Mouse (Mus musculus) forebrain, embryonic 15.5 days (tissue): Measurements from ENCODE around the gene Nipsnap3a. TPM values are rescaled to one million over a fixed set of nuclear protein-coding genes. Genes with fewer than 3 reads are reported as not detected.

ENCODE experiments used
- ATAC-seq: fragments of 200-750 bp; cut with Nextera tagmentation; replicated peaks from 2 replicates; pipeline ENCODE4 v1.8.0; 2017; ENCODE audit warnings: mild to moderate bottlenecking, moderate TSS enrichment, moderate library complexity
- H3K27ac ChIP-seq: fragments of 300-500 bp; sonication (generic); replicated peaks from 2 replicates; pipeline ENCODE4 v1.5.1; 2015; ENCODE audit warnings: mild to moderate bottlenecking, inconsistent platforms
- H3K27me3 ChIP-seq: fragments of 300-500 bp; sonication (generic); 2 replicates; pipeline ENCODE4 v1.6.1; 2015; ENCODE audit warnings: inconsistent platforms
- H3K36me3 ChIP-seq: fragments of 300-500 bp; sonication (generic); 2 replicates; pipeline ENCODE4 v1.6.1; 2015; ENCODE audit warnings: mild to moderate bottlenecking, inconsistent platforms
- H3K4me1 ChIP-seq: fragments of 300-500 bp; sonication (generic); 2 replicates; pipeline ENCODE4 v1.6.1; 2015; ENCODE audit warnings: inconsistent platforms
- H3K4me2 ChIP-seq: fragments of 300-500 bp; sonication (generic); replicated peaks from 2 replicates; pipeline ENCODE4 v1.6.1; 2015; ENCODE audit warnings: mild to moderate bottlenecking, inconsistent platforms
- H3K4me3 ChIP-seq: fragments of 300-500 bp; sonication (generic); 2 replicates; pipeline ENCODE4 v1.5.1; 2015; ENCODE audit warnings: mild to moderate bottlenecking, inconsistent platforms
- H3K9ac ChIP-seq: fragments of 300-500 bp; sonication (generic); replicated peaks from 2 replicates; pipeline ENCODE4 v1.6.1; 2015; ENCODE audit warnings: mild to moderate bottlenecking, inconsistent platforms
- H3K9me3 ChIP-seq: fragments of 300-500 bp; sonication (generic); 2 replicates; pipeline ENCODE4 v1.6.1; 2016; ENCODE audit warnings: inconsistent platforms
- whole genome bisulfite sequencing: fragments of 180-500 bp; shearing (Covaris S2); methylation state at CpG from one replicate; pipeline ENCODE4 v1.1.7; 2015; ENCODE audit warnings: mixed read lengths; 5-methylcytosine and 5-hydroxymethylcytosine counted together
- polyA plus RNA-seq: library from polyadenylated mRNA; unstranded; fragments of >200 nt; fragmentation: Nextera tagmentation; extraction: Ambion mirVana; gene quantifications from 2 replicates; pipeline ENCODE4 v1.2.1, GENCODE M21; 2015

Gene Nipsnap3a
- polyA plus RNA-seq, result not detected in 2 replicates

- Histone ChIP-seq H3K9me3 (no peaks in the 10 kb centered on the region), H3K36me3 (no peaks in the 10 kb centered on the region), H3K27ac (no peak within 1 kb of the TSS), H3K27me3 (no peaks in the 10 kb centered on the region), H3K9ac (0 out of 2 replicates have a peak within 1 kb of the TSS, but pooled peaks have one; percentile 2), H3K4me1 (no peaks in the 10 kb centered on the region), H3K4me2 (peak within 1 kb of the TSS; percentile 22), H3K4me3 (peak within 1 kb of the TSS; percentile 17; the same call in 1 of the 2 replicates)
- peak; percentile 35 for ATAC-seq
- WGBS, result 30% methylated on average over 12 of the region's 12 CpGs
Measured at GRCm38 (mm10) chr4:52989248-52989647, at the start of gene Nipsnap3a. TSS of gene Nipsnap3a (plus strand) at chr4:52989272.

DNA sequence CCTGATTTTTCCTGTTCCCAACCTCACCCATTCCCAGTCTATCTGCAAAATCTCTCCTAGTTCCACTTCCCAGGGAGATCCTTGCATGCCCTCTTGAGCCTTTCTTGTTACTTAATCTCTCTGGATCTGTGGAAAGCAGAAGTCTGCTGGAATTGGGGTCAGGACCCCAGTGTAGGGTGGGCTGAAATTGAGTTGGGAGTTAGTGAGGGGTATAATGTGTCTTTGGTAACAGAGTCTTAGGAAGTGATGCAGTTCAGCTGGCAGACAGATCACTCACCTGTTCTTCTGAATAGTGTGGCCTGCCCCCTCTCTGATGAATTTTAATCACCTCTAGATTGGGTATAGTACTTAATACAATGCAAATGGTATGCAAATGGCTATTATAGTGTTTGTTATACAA is 42.4 kb upstream of the Nipsnap3a start:
- no peaks in the 10 kb centered on the region for H3K9me3 ChIP-seq
- no peak overlapping the region for H3K4me3 ChIP-seq
- no peak overlapping the region for H3K4me2 ChIP-seq
- no peak overlapping the region for H3K27ac ChIP-seq
- no peak overlapping the region for H3K9ac ChIP-seq
- no peak for ATAC-seq
- no peaks in the 10 kb centered on the region for H3K4me1 ChIP-seq
- no peaks in the 10 kb centered on the region for H3K27me3 ChIP-seq
- no peaks in the 10 kb centered on the region for H3K36me3 ChIP-seq

- no peak overlapping the region for H3K4me3 ChIP-seq
- no peaks in the 10 kb centered on the region for H3K27me3 ChIP-seq
- 85% methylated on average over 2 of the region's 2 CpGs for WGBS
- H3K9me3 ChIP-seq, result no peaks in the 10 kb centered on the region
- H3K4me2 ChIP-seq, result no peak overlapping the region
- ATAC-seq, result no peak
- no peaks in the 10 kb centered on the region for H3K4me1 ChIP-seq
- no peaks in the 10 kb centered on the region for H3K36me3 ChIP-seq
- H3K9ac ChIP-seq, result no peak overlapping the region
- no peak overlapping the region for H3K27ac ChIP-seq
Measured at GRCm38 (mm10) chr4:52949005-52949404, 40.1 kb upstream of the Nipsnap3a start.

GRCm38 (mm10) chr4:52958693-52959092 is 30.4 kb upstream of the Nipsnap3a start:
- Histone ChIP-seq H3K36me3 (no peaks in the 10 kb centered on the region), H3K4me3 (no peak overlapping the region), H3K9ac (no peak overlapping the region), H3K27ac (no peak overlapping the region), H3K27me3 (no peaks in the 10 kb centered on the region), H3K9me3 (no peaks in the 10 kb centered on the region), H3K4me1 (peaks cover 5% of the 10 kb centered on the region), H3K4me2 (no peak overlapping the region)
- whole genome bisulfite sequencing, result 28% methylated on average over 4 of the region's 4 CpGs
- peak; percentile 80 for ATAC-seq

GRCm38 (mm10) chr4:52964247-52964646 is 24.8 kb upstream of the Nipsnap3a start, which contains the start of gene Olfr270:
TSS of gene Olfr270 (plus strand) at chr4:52964547.
- Histone ChIP-seq H3K4me1 (no peaks in the 10 kb centered on the region), H3K4me3 (no peak within 1 kb of the TSS), H3K27me3 (no peaks in the 10 kb centered on the region), H3K9me3 (no peaks in the 10 kb centered on the region), H3K9ac (no peak within 1 kb of the TSS), H3K36me3 (no peaks in the 10 kb centered on the region), H3K27ac (no peak within 1 kb of the TSS), H3K4me2 (no peak within 1 kb of the TSS)
- no peak for ATAC-seq

DNA sequence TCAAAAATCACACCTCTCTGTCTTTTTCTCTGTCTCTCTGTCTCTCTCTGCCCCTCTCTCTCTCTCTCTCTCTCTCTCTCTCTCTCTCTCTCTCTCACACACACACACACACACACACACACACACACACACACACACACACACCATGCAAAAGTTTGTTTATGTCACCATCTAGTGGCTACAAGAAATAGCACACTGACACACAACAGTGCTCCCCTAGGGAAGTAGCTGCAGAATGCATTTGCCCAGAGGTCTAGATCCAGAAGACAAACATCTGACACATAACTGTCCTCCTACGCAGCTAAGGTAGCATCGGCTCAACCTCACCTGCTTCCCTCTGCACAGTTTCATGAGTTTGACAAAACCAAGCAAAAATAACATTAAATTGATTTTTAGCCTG is 3.9 kb upstream of the Nipsnap3a start:
- WGBS, result 83% methylated on average over 2 of the region's 2 CpGs
- Histone ChIP-seq H3K4me3 (no peak overlapping the region), H3K9ac (no peak overlapping the region), H3K27ac (no peak overlapping the region), H3K27me3 (no peaks in the 10 kb centered on the region), H3K36me3 (no peaks in the 10 kb centered on the region), H3K4me2 (no peak overlapping the region), H3K4me1 (no peaks in the 10 kb centered on the region), H3K9me3 (no peaks in the 10 kb centered on the region)
- ATAC-seq, result peak; percentile 67

DNA sequence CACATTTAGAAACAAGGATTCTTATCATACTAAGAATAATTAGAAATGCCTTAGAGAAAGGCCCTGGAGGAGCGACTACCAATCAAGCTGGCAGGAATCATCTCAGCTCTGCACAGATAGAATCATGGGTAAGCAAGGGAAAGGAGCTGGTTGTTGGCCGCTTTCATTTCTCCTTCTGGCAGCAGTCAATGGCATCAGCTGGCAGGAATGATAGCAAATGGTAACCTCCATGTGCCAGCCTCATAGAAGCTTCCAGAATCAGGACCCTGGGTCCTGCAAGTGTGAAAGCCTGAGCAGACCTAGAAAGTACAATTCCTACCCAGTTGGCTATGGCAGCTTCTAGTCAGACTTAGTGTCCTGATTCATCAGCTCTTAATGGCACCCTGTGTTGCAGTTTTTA is 2.8 kb upstream of the Nipsnap3a start:
- ATAC-seq, result no peak
- H3K4me2 ChIP-seq, result no peak overlapping the region
- H3K27ac ChIP-seq, result no peak overlapping the region
- no peaks in the 10 kb centered on the region for H3K36me3 ChIP-seq
- no peak overlapping the region for H3K4me3 ChIP-seq
- 79% methylated on average over 2 of the region's 2 CpGs for WGBS
- H3K4me1 ChIP-seq, result no peaks in the 10 kb centered on the region
- H3K27me3 ChIP-seq, result no peaks in the 10 kb centered on the region
- no peak overlapping the region for H3K9ac ChIP-seq
- H3K9me3 ChIP-seq, result no peaks in the 10 kb centered on the region

DNA sequence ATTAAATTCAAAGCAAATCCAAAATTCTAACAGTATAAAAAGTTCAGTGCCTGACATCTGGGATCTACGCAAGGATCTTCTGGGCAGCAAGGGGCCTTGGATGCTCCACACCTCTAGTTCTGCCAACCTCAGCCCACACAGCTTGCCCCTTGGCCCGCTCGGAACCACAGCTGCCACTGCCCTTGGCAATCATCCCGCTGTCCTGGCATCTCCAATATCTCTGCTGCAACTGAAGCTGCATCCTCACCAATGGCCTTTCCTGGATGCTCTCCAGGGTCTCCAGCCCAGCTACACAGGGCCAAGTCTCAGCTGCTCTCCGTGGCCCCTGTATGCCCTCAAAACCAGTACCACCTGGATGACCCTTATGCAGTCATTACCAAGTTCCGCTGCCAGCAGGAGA is 10.4 kb downstream of the Nipsnap3a start:
- Histone ChIP-seq H3K9me3 (no peaks in the 10 kb centered on the region), H3K9ac (no peak overlapping the region), H3K4me3 (no peak overlapping the region), H3K4me1 (no peaks in the 10 kb centered on the region), H3K27ac (no peak overlapping the region), H3K4me2 (no peak overlapping the region), H3K36me3 (no peaks in the 10 kb centered on the region), H3K27me3 (no peaks in the 10 kb centered on the region)
- ATAC-seq, result no peak
- 93% methylated on average over 6 of the region's 6 CpGs for WGBS

- H3K36me3 ChIP-seq, result no peaks in the 10 kb centered on the region
- 84% methylated on average over 8 of the region's 8 CpGs for WGBS
- H3K9me3 ChIP-seq, result no peaks in the 10 kb centered on the region
- no peaks in the 10 kb centered on the region for H3K4me1 ChIP-seq
- no peak overlapping the region for H3K4me2 ChIP-seq
- no peak for ATAC-seq
- no peak overlapping the region for H3K9ac ChIP-seq
- no peaks in the 10 kb centered on the region for H3K27me3 ChIP-seq
- no peak overlapping the region for H3K27ac ChIP-seq
- H3K4me3 ChIP-seq, result no peak overlapping the region
Measured at GRCm38 (mm10) chr4:53000154-53000553, 11.1 kb downstream of the Nipsnap3a start.

DNA sequence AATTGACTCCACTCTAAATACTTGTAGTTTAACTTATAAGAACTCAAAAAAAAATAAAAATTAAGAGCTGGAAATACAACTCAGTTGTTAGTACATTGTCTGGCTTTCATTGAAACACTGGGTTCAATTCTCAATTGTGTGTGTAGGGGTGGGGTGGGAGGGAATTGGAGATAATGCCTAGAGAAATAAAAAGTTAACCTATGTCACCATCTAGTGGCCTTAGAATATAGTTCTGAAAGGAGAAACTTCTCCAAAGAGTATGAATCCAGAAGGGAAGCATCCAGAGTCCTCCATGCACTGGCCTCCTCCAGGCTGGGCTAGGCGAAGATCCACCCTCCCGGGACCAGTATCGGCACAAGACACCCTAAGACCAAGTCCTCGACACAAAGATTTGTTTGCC is 20.1 kb downstream of the Nipsnap3a start:
- no peak overlapping the region for H3K27ac ChIP-seq
- no peak overlapping the region for H3K9ac ChIP-seq
- H3K4me2 ChIP-seq, result no peak overlapping the region
- no peak overlapping the region for H3K4me3 ChIP-seq
- 73% methylated on average over 4 of the region's 4 CpGs for WGBS
- H3K27me3 ChIP-seq, result no peaks in the 10 kb centered on the region
- no peak for ATAC-seq
- H3K9me3 ChIP-seq, result no peaks in the 10 kb centered on the region
- peaks cover 6% of the 10 kb centered on the region for H3K4me1 ChIP-seq
- H3K36me3 ChIP-seq, result no peaks in the 10 kb centered on the region

DNA sequence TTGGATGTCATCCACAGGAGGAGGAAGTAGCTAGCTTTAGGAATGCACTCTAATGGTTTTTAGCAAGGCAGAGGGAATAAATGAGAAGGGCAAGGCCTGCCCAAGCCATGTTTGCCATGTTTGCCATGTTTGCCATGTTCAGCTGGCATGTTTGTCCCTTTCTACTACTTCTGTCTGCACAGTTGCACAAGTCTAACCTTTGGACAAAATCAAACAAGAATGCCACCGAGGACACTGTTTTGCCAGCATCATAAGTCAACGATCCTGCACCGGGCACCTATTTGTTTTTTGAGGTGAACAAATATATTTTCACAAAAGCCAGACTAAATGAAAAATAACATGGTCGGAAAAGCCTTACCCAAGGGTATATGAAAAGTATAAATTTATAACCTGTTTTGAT is 20.8 kb downstream of the Nipsnap3a start:
- Histone ChIP-seq H3K27ac (no peak overlapping the region), H3K4me2 (no peak overlapping the region), H3K4me1 (peaks cover 6% of the 10 kb centered on the region), H3K36me3 (peaks cover under 1% of the 10 kb centered on the region; the same call in 1 of the 2 replicates), H3K27me3 (no peaks in the 10 kb centered on the region), H3K9ac (no peak overlapping the region), H3K9me3 (no peaks in the 10 kb centered on the region), H3K4me3 (no peak overlapping the region)
- ATAC-seq, result no peak
- 92% methylated on average over 4 of the region's 4 CpGs for WGBS

GRCm38 (mm10) chr4:53011732-53012361 is 22.8 kb downstream of the Nipsnap3a start, which contains the start of gene Nipsnap3b:
TSS of gene Nipsnap3b (plus strand) at chr4:53011880.
- H3K36me3 ChIP-seq, result peaks cover 17% of the 10 kb centered on the region
- H3K4me3 ChIP-seq, result peak within 1 kb of the TSS; percentile 98
- peaks cover 6% of the 10 kb centered on the region for H3K4me1 ChIP-seq
- H3K27me3 ChIP-seq, result no peaks in the 10 kb centered on the region
- H3K27ac ChIP-seq, result peak within 1 kb of the TSS; percentile 93
- peak within 1 kb of the TSS; percentile 80 for H3K9ac ChIP-seq
- no peaks in the 10 kb centered on the region for H3K9me3 ChIP-seq
- ATAC-seq, result peak; percentile 96
- H3K4me2 ChIP-seq, result peak within 1 kb of the TSS; percentile 59
- under 1% methylated on average over 63 of the region's 63 CpGs for WGBS

DNA sequence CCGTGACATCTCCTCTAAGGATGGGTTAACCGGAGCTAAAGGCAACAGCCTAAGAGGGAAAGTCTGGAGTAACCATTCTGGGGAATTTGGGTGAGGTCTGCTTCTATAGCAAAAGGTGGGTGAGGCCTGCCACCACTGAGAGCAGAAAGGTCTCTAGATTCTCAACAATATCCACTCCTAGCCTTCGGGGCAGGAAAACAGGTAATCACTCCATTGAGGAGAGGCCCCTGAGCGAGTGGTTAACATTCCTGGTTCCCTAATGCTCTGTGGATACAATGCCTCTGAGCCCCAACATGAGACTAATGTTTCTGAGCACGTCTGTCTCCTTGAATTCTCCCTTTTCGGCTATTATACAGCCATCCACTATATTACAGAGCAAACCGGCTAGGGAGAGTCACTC is 25.3 kb downstream of the Nipsnap3a start:
- ATAC-seq, result no peak
- Histone ChIP-seq H3K27ac (no peak overlapping the region), H3K4me2 (no peak overlapping the region), H3K27me3 (no peaks in the 10 kb centered on the region), H3K4me1 (peaks cover 6% of the 10 kb centered on the region), H3K9ac (no peak overlapping the region), H3K36me3 (peaks cover 34% of the 10 kb centered on the region), H3K4me3 (no peak overlapping the region), H3K9me3 (no peaks in the 10 kb centered on the region)
- whole genome bisulfite sequencing, result 91% methylated on average over 7 of the region's 7 CpGs
